Mouse (Mus musculus) heart, postnatal 0 days (tissue): Measurements from ENCODE around the gene Pdss2.

Experiments used
- CTCF ChIP-seq: IDR thresholded peaks from 2 replicates; pipeline ENCODE4 v1.5.1; 2016; ENCODE audit warnings: antibody characterized with exemption, control low read depth, low read depth
- EP300 ChIP-seq: IDR thresholded peaks from 2 replicates; pipeline ENCODE4 v1.6.1; 2016; ENCODE audit warnings: antibody characterized with exemption, low read depth

- TF ChIP-seq CTCF (no peak), EP300 (no peak)
Observed at GRCm38 (mm10) chr10:43488258-43488657, 267.0 kb downstream of the Pdss2 start.
